Mouse (Mus musculus) intestine, embryonic 16.5 days (tissue): Measurements from ENCODE around the gene Bbs9. TPM values are rescaled to one million over a fixed set of nuclear protein-coding genes. Genes with fewer than 3 reads are reported as not detected.
A peak's percentile ranks its signal among the peaks of the same experiment; 100 is the strongest.
"Not testable (repeated sequence)": the region's sequence is repeated elsewhere in the genome, so short reads cannot be mapped to it uniquely, and the experiment has no call there.

ENCODE experiments used
- ATAC-seq: fragments of 200-750 bp; cut with Nextera tagmentation; 2 replicates; pipeline ENCODE4 v1.8.0; 2017; ENCODE audit warnings: moderate TSS enrichment, moderate library complexity
- H3K27ac ChIP-seq: fragments of 300-500 bp; sonication (generic); 2 replicates; pipeline ENCODE4 v1.5.1; 2014; ENCODE audit warnings: mild to moderate bottlenecking, low read length
- H3K27me3 ChIP-seq: fragments of 300-500 bp; sonication (generic); replicated peaks from 2 replicates; pipeline ENCODE4 v1.6.1; 2014; ENCODE audit warnings: low read length, control low read depth, mixed read lengths; ENCODE audit not compliant: control insufficient read depth, insufficient read depth
- H3K36me3 ChIP-seq: fragments of 300-500 bp; sonication (generic); 2 replicates; pipeline ENCODE4 v1.6.1; 2014; ENCODE audit warnings: low read length, control low read depth; ENCODE audit not compliant: control insufficient read depth, insufficient read depth
- H3K4me1 ChIP-seq: fragments of 300-500 bp; sonication (generic); 2 replicates; pipeline ENCODE4 v1.6.1; 2014; ENCODE audit warnings: low read length, control low read depth, mixed read lengths; ENCODE audit not compliant: control insufficient read depth, insufficient read depth
- H3K4me2 ChIP-seq: fragments of 300-500 bp; sonication (generic); 2 replicates; pipeline ENCODE4 v1.6.1; 2014; ENCODE audit warnings: low read depth, low read length, control low read depth
- H3K4me3 ChIP-seq: fragments of 300-500 bp; sonication (generic); 2 replicates; pipeline ENCODE4 v1.5.1; 2014; ENCODE audit warnings: mild to moderate bottlenecking, low read length
- H3K9ac ChIP-seq: fragments of 300-500 bp; sonication (generic); 2 replicates; pipeline ENCODE4 v1.6.1; 2014; ENCODE audit warnings: low read depth, low read length
- H3K9me3 ChIP-seq: fragments of 300-500 bp; sonication (generic); 2 replicates; pipeline ENCODE4 v1.6.1; 2016; ENCODE audit warnings: low read length, control low read depth; ENCODE audit not compliant: control insufficient read depth
- WGBS: fragments of 180-500 bp; shearing (Covaris S2); extraction: QIAGEN DNeasy Blood & Tissue Kit; methylation state at CpG from one replicate; pipeline ENCODE4 v1.1.7; 2014; 5-methylcytosine and 5-hydroxymethylcytosine counted together
- polyA plus RNA-seq: library from polyadenylated mRNA; unstranded; fragments of >200 nt; fragmentation: Nextera tagmentation; extraction: Ambion mirVana; gene quantifications from 2 replicates; pipeline ENCODE4 v1.2.1, GENCODE M21; 2015

Gene Bbs9
- polyA plus RNA-seq, 1 experiment from 2014 or later, result 12.6 TPM

DNA sequence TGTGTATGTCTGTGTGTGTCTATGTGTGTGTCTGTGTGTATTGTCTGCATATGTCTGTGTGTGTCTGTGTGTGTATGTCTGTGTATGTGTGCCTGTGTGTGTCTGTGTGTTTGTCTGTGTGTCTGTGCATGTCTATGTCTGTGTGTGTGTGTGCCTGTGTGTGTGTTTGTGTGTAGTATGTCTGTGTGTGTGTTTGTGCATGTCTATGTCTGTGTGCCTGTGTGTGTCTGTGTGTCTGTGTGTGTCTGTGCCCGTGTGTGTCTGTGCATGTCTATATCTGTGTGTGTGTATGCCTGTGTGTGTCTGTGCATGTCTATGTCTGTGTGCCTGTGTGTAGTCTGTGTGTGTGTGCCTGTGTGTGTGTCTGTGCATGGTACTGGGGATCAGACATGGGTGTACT lies 30.4 kb upstream of the Bbs9 start:
- Histone ChIP-seq H3K4me3 (no peak overlapping the region), H3K27me3 (no peaks in the 10 kb centered on the region), H3K4me1 (no peaks in the 10 kb centered on the region), H3K9me3 (no peaks in the 10 kb centered on the region), H3K4me2 (no peak overlapping the region), H3K9ac (no peak overlapping the region), H3K27ac (no peak overlapping the region), H3K36me3 (peaks cover 15% of the 10 kb centered on the region)
- WGBS, result 74% methylated on average over 1 of the region's 1 CpGs
- ATAC-seq, result no peak

DNA sequence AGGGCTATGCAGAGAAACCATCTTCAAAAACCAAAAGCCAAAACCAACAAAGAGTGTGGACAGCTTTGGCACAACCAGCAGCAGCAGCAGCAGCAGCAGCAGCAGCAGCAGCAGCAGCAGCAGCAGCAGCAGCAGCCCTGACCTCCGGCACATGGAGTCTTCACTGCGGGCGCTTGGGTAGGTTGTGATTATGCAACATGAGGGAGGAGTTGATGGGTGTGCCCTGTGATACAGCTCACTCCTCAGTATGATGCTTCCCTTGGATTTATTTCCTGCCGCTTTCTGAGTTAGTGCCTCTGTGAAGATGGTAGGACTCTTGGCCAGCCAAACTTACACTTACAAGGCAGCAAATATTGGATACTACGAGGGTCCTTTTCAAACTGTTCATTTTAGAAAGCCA lies 28.3 kb upstream of the Bbs9 start:
- ATAC-seq, result peak; percentile 70
- H3K27ac ChIP-seq, result no peak overlapping the region
- no peaks in the 10 kb centered on the region for H3K27me3 ChIP-seq
- peaks cover 15% of the 10 kb centered on the region for H3K36me3 ChIP-seq
- H3K4me3 ChIP-seq, result no peak overlapping the region
- H3K4me1 ChIP-seq, result no peaks in the 10 kb centered on the region
- WGBS, result 69% methylated on average over 5 of the region's 5 CpGs
- H3K4me2 ChIP-seq, result no peak overlapping the region
- no peaks in the 10 kb centered on the region for H3K9me3 ChIP-seq
- no peak overlapping the region for H3K9ac ChIP-seq

DNA sequence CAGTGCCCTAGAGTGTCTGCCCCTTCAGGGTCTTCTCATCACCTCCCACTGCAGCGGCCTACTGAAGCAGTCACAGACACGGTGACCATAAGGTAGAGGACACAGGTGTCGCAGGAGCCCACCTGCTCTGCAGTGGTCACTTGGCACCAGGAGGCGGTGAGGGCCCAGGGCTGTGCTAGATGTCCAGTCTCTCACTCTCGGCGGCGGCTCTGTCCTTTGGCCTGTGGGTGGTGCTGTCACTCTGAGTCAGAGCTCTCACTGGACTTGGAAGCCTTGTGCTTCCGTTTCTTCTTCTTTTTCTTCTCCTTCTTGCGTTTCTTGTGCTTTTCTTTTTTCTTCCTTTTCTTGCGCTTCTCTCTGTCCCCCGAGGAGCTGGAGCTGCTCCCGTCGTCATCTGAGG lies 27.1 kb upstream of the Bbs9 start:
- Histone ChIP-seq H3K4me3 (no peak overlapping the region), H3K4me2 (no peak overlapping the region), H3K4me1 (no peaks in the 10 kb centered on the region), H3K27me3 (no peaks in the 10 kb centered on the region), H3K36me3 (peaks cover 26% of the 10 kb centered on the region), H3K27ac (no peak overlapping the region), H3K9me3 (no peaks in the 10 kb centered on the region), H3K9ac (no peak overlapping the region)
- 89% methylated on average over 13 of the region's 13 CpGs for WGBS
- no peak for ATAC-seq

DNA sequence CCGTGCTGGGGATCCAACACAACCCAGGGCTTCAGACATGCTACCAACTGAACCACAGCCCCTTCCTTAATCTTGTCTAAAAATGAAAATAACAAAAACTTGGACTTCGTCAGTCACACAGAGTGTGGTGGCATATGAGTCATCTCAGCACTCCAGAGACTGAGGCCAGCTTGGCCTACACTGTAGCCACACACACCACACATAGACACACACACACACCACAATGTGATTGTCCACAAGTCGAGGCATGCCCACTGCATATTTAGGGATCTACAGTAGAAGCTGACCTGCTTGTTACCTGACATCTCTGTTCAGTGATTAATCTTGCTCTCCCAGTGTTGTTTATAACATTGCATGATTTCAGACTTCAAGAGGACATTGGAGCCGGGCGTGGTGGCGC lies 26.3 kb upstream of the Bbs9 start:
- H3K9ac ChIP-seq, result no peak overlapping the region
- 85% methylated on average over 6 of the region's 6 CpGs for WGBS
- H3K9me3 ChIP-seq, result no peaks in the 10 kb centered on the region
- ATAC-seq, result no peak
- no peak overlapping the region for H3K27ac ChIP-seq
- no peaks in the 10 kb centered on the region for H3K4me1 ChIP-seq
- no peak overlapping the region for H3K4me3 ChIP-seq
- no peak overlapping the region for H3K4me2 ChIP-seq
- H3K27me3 ChIP-seq, result no peaks in the 10 kb centered on the region
- H3K36me3 ChIP-seq, result peaks cover 29% of the 10 kb centered on the region

- 87% methylated on average over 10 of the region's 10 CpGs for WGBS
- no peak overlapping the region for H3K9ac ChIP-seq
- no peaks in the 10 kb centered on the region for H3K4me1 ChIP-seq
- no peak overlapping the region for H3K27ac ChIP-seq
- no peaks in the 10 kb centered on the region for H3K9me3 ChIP-seq
- no peak for ATAC-seq
- no peak overlapping the region for H3K4me2 ChIP-seq
- no peaks in the 10 kb centered on the region for H3K27me3 ChIP-seq
- peaks cover 31% of the 10 kb centered on the region for H3K36me3 ChIP-seq
- no peak overlapping the region for H3K4me3 ChIP-seq
Observed at GRCm38 (mm10) chr9:22452697-22453096, 22.8 kb upstream of the Bbs9 start.

- Histone ChIP-seq H3K4me1 (no peaks in the 10 kb centered on the region), H3K36me3 (peaks cover 27% of the 10 kb centered on the region), H3K27ac (no peak overlapping the region), H3K4me2 (no peak overlapping the region), H3K9me3 (no peaks in the 10 kb centered on the region), H3K9ac (no peak overlapping the region), H3K27me3 (no peaks in the 10 kb centered on the region), H3K4me3 (no peak overlapping the region)
- ATAC-seq, result no peak
- 92% methylated on average over 10 of the region's 10 CpGs for WGBS
Observed at GRCm38 (mm10) chr9:22453501-22453924, 22.0 kb upstream of the Bbs9 start.

GRCm38 (mm10) chr9:22453990-22454389 lies 21.5 kb upstream of the Bbs9 start, which contains the start of gene Gm17545:
Gm17545 (plus strand) TSS chr9:22454290.
- not testable (repeated sequence) for ATAC-seq, H3K4me3 ChIP-seq, H3K27ac ChIP-seq, H3K27me3 ChIP-seq, H3K9ac ChIP-seq, H3K4me2 ChIP-seq, H3K9me3 ChIP-seq, H3K4me1 ChIP-seq
- peaks cover 25% of the 10 kb centered on the region for H3K36me3 ChIP-seq
- 94% methylated on average over 8 of the region's 8 CpGs for WGBS

- H3K27me3 ChIP-seq, result no peaks in the 10 kb centered on the region
- no peak overlapping the region for H3K27ac ChIP-seq
- H3K9ac ChIP-seq, result no peak overlapping the region
- no peak for ATAC-seq
- H3K36me3 ChIP-seq, result peaks cover 24% of the 10 kb centered on the region
- H3K4me3 ChIP-seq, result no peak overlapping the region
- no peak overlapping the region for H3K4me2 ChIP-seq
- H3K9me3 ChIP-seq, result no peaks in the 10 kb centered on the region
- H3K4me1 ChIP-seq, result no peaks in the 10 kb centered on the region
Observed at GRCm38 (mm10) chr9:22455041-22455440, 20.5 kb upstream of the Bbs9 start.

GRCm38 (mm10) chr9:22457142-22457835 lies 18.2 kb upstream of the Bbs9 start:
- H3K27me3 ChIP-seq, result no peaks in the 10 kb centered on the region
- H3K27ac ChIP-seq, result no peak overlapping the region
- ATAC-seq, result no peak
- H3K36me3 ChIP-seq, result peaks cover 24% of the 10 kb centered on the region
- no peaks in the 10 kb centered on the region for H3K9me3 ChIP-seq
- H3K4me3 ChIP-seq, result no peak overlapping the region
- H3K4me1 ChIP-seq, result no peaks in the 10 kb centered on the region
- H3K9ac ChIP-seq, result no peak overlapping the region
- no peak overlapping the region for H3K4me2 ChIP-seq
- 85% methylated on average over 11 of the region's 11 CpGs for WGBS

DNA sequence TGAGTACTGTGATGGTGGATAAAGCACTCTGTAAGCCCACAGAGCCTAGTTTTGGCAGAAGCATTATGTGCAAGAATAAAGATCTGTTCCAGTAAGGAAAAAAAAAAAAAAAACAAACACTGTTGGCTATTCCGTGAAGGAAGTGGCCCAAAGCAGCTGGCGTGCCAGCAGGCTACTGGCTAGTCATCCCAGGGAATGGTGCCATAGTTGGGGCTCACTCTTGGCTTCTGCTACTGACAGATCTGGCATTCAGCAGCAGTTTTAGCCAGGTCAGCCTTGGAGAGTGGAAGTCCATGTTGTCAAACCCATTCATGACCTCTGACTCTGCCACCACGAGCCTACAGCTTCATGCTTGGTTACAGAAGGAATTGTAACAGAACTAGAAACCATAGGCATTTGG lies 13.6 kb upstream of the Bbs9 start:
- 92% methylated on average over 3 of the region's 3 CpGs for WGBS
- H3K27me3 ChIP-seq, result no peaks in the 10 kb centered on the region
- no peak overlapping the region for H3K27ac ChIP-seq
- no peak overlapping the region for H3K4me2 ChIP-seq
- H3K9ac ChIP-seq, result no peak overlapping the region
- no peaks in the 10 kb centered on the region for H3K9me3 ChIP-seq
- H3K4me1 ChIP-seq, result 0 out of 2 replicates have a peak, but pooled peaks cover 2% of the 10 kb centered on the region
- H3K36me3 ChIP-seq, result peaks cover 8% of the 10 kb centered on the region; the same call in 1 of the 2 replicates
- ATAC-seq, result no peak
- H3K4me3 ChIP-seq, result no peak overlapping the region
